Mouse (Mus musculus) megakaryocyte, adult 5-6 weeks (primary cell): ENCODE measurements around the gene AB124611. TPM values are rescaled to one million over a fixed set of nuclear protein-coding genes. Genes with fewer than 3 reads are reported as not detected.
"Not testable (repeated sequence)": the region's sequence is repeated elsewhere in the genome, so short reads cannot be mapped to it uniquely, and the experiment has no call there.

Source experiments
- ATAC-seq: 2 replicates; pipeline ENCODE4 v1.8.0; 2016; ENCODE audit warnings: mild to moderate bottlenecking, inconsistent platforms; ENCODE audit not compliant: poor library complexity, severe bottlenecking
- total RNA-seq, 2 experiments: library from RNA; stranded (forward) in 1 of 2; stranded (reverse) in 1 of 2; fragments of 153-499, 151-499 nt in 1 of 2; fragments of 221-1000, 200-1000 nt in 1 of 2; gene quantifications; 2 replicates each; pipeline versions ENCODE4 v1.2.3 to v1.2.4; 2015 to 2017

Gene AB124611
- total RNA-seq (2015) (179 and 187 TPM in 2 replicates), total RNA-seq (2017) (290 and 296 TPM in 2 replicates)

GRCm38 (mm10) chr9:21525937-21526633 lies at the start of gene AB124611:
Gene AB124611, plus strand, starts transcription at chr9:21526176.
- ATAC-seq: peak; percentile 91

GRCm38 (mm10) chr9:21477707-21478106 lies 48.3 kb upstream of the AB124611 start:
- ATAC-seq: no peak

DNA sequence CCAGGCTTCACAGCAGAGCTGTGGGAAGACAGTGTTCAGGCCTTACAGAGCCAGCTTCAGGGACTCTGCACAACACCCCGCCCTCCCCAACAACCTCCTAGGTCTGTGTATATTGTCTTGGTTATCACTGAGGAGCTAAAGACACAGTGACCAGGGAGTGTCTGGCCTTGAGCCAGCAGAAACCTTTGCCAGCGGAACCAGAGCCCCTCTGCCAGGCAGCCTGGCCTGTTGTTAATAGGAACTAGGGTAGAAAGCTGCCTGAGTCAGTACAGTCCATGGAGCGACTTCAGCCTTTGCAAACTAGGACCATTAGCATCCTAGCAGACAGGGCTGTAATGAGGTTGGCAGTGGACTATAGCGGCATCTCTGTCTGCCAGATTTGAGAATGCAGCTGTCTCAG lies 41.9 kb upstream of the AB124611 start:
- no peak for ATAC-seq

DNA sequence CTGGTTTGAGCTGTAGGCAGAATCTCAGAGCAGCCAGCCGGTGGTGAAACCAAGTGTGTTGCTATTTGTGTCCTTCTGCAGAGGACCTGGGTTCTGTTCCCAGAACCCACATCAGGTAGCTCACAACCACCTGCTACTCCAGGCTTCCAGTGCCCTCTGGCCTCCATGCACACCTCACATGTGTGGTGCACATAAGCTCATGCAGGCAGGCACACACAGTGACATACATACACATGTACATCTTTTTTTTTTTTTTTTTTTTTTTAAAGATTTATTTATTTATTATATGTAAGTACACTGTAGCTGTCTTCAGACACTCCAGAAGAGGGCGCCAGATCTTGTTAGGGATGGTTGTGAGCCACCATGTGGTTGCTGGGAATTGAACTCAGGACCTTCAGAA lies 37.7 kb upstream of the AB124611 start:
- not testable (repeated sequence) for ATAC-seq

DNA sequence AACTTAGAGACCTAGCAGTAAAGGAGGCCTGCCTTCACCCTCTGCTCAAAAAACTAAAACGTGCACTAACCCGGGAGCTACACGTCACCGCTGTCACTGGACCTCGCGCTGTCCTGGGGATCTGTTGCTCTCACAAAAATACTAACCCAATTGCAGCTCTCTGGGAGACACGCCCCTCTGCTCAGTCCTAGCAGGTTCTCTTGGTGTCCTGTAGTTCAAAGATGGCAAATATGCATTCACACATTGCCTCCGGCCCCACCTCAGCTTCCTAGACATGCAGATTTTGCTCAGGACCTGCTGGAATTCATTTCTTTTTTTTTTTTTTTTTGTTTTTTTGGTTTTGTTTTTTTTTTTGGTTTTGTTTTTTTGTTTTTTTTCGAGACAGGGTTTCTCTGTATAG lies 35.3 kb upstream of the AB124611 start:
- ATAC-seq: no peak

- ATAC-seq: no peak
Measured at GRCm38 (mm10) chr9:21493907-21494306, 32.1 kb upstream of the AB124611 start.

DNA sequence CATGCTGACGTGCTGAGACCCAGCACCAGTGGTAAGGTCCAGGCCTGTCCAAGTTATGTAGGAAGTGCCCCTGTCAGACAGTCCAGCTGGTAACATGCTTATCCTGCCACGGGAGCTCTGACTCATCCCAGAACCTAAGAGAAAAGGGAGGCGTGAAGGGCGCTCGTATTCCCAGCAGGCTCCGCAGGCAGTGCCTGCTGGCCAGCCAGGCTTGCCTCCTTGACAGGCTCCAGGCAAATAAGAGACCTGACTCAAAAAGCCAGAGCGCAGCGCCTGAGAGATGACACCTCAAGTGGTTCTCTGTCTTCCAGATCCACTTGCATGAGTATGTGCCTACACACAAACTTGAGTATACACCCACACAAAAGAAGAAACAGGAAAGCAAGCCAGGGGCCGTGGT lies 31.2 kb upstream of the AB124611 start:
- no peak for ATAC-seq

DNA sequence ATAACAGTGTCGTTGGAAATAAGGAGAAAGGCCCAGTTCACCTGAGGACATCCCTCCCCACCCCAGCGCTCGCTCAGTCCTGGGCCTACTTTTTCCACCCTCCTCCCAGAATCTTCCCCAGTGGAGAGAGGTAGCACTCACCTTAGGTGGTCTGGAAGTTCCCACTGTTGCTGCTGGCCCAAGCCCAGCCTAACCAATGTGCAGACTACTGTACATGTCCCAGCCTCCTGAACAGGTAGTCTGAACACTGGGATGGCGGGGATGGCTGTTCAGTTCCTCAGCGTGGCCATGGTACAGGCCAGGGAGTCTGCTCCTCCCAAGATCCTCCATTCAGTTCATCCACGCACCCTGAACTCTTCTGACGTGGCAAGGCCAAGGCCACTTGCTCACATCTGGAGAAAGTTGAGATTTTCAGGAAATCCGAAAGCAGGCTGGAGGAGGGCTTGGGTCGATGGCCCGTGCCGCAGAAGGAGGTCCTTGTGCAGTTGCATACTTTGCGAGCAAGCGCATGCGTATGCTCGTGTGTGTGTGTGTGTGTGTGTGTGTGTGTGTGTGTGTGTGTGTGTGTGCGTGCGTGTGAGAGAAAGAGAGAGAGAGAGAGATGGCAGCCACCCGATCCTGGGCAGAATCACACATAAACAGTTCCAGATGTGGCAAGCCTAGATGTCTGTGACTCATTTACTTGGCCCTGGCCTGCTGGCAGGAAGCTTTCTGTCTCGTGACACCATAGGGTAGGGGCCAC lies 29.5 kb upstream of the AB124611 start:
- no peak for ATAC-seq

GRCm38 (mm10) chr9:21497050-21497542 lies 28.9 kb upstream of the AB124611 start:
- no peak for ATAC-seq

- no peak for ATAC-seq
Measured at GRCm38 (mm10) chr9:21497664-21498063, 28.3 kb upstream of the AB124611 start.

DNA sequence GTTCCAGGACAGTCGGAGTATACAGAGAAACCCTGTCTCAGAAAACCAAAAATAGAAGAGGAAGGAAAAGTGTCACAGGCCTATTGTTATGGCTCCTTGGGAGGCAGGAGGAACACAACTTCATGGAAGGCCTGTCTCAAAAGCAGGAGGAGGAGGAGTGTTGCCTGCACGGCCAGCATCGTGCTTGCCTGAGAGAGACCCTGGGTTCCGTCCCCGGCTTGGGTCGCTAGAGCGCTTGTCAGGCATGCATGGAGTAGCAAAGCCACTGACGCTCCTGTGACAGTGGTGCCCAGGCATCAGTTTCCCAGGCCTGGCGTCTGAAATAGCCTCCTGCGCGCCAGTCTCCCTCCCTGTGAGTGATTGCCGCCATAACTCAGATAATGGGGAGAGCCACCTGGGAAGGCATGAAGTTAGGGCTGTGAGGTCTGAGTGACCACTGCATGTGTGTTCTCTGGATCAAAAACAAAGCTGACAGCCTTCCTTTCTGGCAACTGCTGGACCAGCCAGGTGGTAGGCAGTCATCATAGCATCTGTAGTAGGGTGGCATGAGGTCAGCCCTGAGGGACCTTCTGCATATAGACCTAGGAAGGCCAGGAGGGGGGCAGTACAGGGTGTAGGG lies 27.6 kb upstream of the AB124611 start:
- no peak for ATAC-seq

GRCm38 (mm10) chr9:21503352-21503751 lies 22.6 kb upstream of the AB124611 start:
- no peak for ATAC-seq

DNA sequence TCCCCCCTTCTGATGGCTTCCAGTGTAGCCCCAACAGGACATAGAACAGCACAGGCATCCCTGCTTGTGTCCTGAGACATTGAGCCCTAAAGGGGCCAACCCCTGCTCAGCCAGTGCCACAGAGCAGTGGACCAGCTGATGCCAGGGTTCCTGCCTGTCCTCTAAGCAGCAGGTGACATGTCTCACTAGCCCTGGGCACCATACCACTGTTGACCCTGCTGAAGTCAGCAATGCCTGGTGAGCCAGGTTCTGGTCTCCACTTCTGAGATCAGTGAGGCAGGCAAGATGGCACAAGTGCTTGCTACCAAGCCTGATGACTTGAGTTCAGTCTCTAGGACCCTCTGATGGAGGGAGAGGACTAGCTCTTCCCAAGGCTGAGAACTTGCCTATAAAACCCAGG lies 20.2 kb upstream of the AB124611 start:
- ATAC-seq: no peak

- no peak for ATAC-seq
Measured at GRCm38 (mm10) chr9:21507753-21508430, 18.1 kb upstream of the AB124611 start.

DNA sequence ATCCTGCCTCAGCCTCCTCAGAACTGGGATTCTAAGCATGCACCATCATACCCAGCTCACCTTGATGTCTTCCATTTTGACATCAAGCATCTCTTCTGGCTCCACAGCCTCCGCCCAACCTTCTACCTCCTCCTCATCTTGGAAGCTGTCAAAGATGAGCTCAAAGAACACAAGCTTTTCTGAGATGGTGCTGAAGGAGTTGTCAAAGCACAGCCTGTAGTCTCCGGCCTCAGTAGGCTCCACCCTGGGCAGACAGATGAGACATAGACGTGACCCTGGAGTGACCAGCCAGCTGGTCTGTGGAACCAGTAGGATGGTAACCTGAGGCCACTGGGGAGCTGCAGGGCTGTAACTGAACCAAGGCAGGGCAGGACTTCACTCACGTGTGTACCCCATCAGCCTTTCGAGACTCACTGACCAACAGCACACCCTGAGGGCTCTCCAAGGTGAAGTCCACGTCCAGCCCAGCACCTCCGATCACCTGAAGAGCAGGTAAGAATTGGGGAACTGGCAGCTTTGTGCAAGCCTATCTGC lies 17.0 kb upstream of the AB124611 start:
- ATAC-seq: no peak

DNA sequence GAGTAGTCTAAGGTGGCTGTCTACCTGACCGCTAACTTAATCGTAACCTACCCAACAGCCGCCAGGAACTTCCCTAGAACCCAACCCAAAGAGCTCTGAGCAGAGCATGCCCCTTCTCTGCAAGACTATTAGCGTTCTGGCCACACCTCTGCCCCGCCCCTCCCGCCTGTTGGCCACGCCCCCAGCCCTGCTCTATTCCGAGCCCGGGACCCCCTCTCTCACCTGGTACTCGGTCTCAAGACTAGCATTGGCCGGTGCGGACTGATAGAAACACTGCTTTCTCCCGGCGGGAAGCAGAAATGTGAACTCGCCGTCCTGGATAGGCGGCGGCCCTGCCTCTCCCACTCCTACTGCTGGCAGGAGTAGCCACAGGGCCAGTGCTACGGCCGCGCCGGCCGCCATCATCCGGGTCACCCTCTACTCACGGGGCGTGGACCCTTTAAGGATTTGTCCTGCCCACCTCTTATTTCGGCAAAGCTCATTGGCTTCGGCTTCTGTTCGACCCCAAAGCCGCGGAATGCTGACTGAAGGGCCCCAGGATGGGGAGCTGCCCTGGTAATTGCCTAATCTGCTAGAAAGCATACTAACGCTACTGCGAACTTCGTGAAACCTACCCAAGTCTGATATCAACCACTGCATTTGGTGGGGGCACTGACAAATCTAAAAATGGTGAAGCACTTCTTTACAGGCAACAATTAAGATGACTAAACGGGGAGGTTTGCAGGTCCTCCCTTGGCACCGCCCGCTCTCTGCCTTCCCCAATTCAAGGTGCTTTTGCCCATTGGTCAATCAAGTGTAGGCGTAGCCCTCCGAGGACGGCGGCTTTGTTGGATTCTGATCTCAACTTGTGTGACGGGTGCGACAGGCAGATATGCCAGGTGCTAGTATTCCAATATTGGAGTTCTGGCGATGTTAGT lies 15.9 kb upstream of the AB124611 start, which contains the start of gene Tmed1:
TSS of gene Tmed1 (minus strand) at position 481 of the 917 bp plus-strand sequence.
- peak; percentile 87 for ATAC-seq

- peak; percentile 8; the same call in 1 of the 2 replicates for ATAC-seq
Measured at GRCm38 (mm10) chr9:21510689-21511015, 15.3 kb upstream of the AB124611 start.

DNA sequence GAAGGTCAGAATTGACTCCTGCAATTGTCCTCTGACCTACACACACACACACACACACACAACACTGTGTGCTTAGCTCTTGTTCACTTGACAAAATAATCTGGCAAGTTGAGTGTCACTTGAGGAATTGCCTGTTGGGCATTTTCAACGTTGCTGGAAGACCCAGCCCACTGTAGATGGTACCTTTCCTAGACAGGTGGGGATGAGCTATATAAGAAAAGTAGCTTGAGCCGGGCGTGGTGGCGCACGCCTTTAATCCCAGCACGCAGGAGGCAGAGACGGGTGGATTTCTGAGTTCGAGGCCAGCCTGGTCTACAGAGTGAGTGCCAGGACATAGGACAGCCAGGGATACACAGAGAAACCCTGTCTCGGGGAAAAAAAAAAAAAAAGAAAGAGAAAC lies 14.9 kb upstream of the AB124611 start:
- ATAC-seq: no peak

GRCm38 (mm10) chr9:21513466-21513865 lies 12.5 kb upstream of the AB124611 start:
- no peak for ATAC-seq
